Mouse (Mus musculus): Measurements from ENCODE around the gene Neu1.
"Not testable (repeated sequence)": the region's sequence is repeated elsewhere in the genome, so short reads cannot be mapped to it uniquely, and the experiment has no call there.

The Neu1 gene

GRCm38 (mm10) chr17:34947606-34948005 lies 16.6 kb downstream of the Neu1 start:
- no peak for DNase-seq (ENCODE audit: low spot score in 2 of 2)

GRCm38 (mm10) chr17:34948721-34949552 lies 17.9 kb downstream of the Neu1 start:
- not testable (repeated sequence) for DNase-seq (ENCODE audit: low spot score in 2 of 2)

GRCm38 (mm10) chr17:34949553-34949969 lies 18.5 kb downstream of the Neu1 start:
- DNase-seq (ENCODE audit: low spot score in 2 of 2), result no peak

GRCm38 (mm10) chr17:34950514-34951455 lies 19.7 kb downstream of the Neu1 start:
- DNase-seq (ENCODE audit: low spot score in 2 of 2), result no peak

- no peak for DNase-seq (ENCODE audit: low spot score in 2 of 2)
These were observed 20.8 kb downstream of the Neu1 start for GRCm38 (mm10) chr17:34951636-34952377.

- peak; percentile 70 to 80 for DNase-seq (ENCODE audit: low spot score in 2 of 2)
These were observed 21.5 kb downstream of the Neu1 start for GRCm38 (mm10) chr17:34952378-34953040.

- DNase-seq (ENCODE audit: low spot score in 2 of 2), result no peak
These were observed 22.2 kb downstream of the Neu1 start for GRCm38 (mm10) chr17:34953258-34953657.

GRCm38 (mm10) chr17:34953904-34954303 lies 22.9 kb downstream of the Neu1 start:
- DNase-seq (ENCODE audit: low spot score in 2 of 2), result no peak

GRCm38 (mm10) chr17:34954831-34955230 lies 23.8 kb downstream of the Neu1 start:
- no peak for DNase-seq (ENCODE audit: low spot score in 2 of 2)

- no peak for DNase-seq (ENCODE audit: low spot score in 2 of 2)
These were observed 24.8 kb downstream of the Neu1 start for GRCm38 (mm10) chr17:34955884-34956283.

GRCm38 (mm10) chr17:34956340-34956739 lies 25.3 kb downstream of the Neu1 start:
- no peak for DNase-seq (ENCODE audit: low spot score in 2 of 2)

- DNase-seq (ENCODE audit: low spot score in 2 of 2), result not testable (repeated sequence)
These were observed 26.2 kb downstream of the Neu1 start for GRCm38 (mm10) chr17:34957291-34957690.

GRCm38 (mm10) chr17:34957966-34958365 lies 26.9 kb downstream of the Neu1 start:
- not testable (repeated sequence) for DNase-seq (ENCODE audit: low spot score in 2 of 2)

- not testable (repeated sequence) for DNase-seq (ENCODE audit: low spot score in 2 of 2)
These were observed 27.7 kb downstream of the Neu1 start for GRCm38 (mm10) chr17:34958734-34959129.

GRCm38 (mm10) chr17:34959130-34959778 lies 28.2 kb downstream of the Neu1 start, which contains the start of gene Hspa1b:
Gene Hspa1b (minus strand): TSS chr17:34959238.
- peak; percentile 76 to 77 for DNase-seq (ENCODE audit: low spot score in 2 of 2)

GRCm38 (mm10) chr17:34959881-34960515 lies 28.9 kb downstream of the Neu1 start:
- DNase-seq (ENCODE audit: low spot score in 2 of 2), result no peak

GRCm38 (mm10) chr17:34960702-34961493 lies 29.8 kb downstream of the Neu1 start:
- no peak for DNase-seq (ENCODE audit: low spot score in 2 of 2)

GRCm38 (mm10) chr17:34962125-34962524 lies 31.1 kb downstream of the Neu1 start:
- DNase-seq (ENCODE audit: low spot score in 2 of 2), result no peak

GRCm38 (mm10) chr17:34962841-34963240 lies 31.8 kb downstream of the Neu1 start:
- DNase-seq (ENCODE audit: low spot score in 2 of 2), result no peak
